Mouse (Mus musculus) liver, embryonic 14.5 days (tissue): ENCODE data around the gene Glipr1l3.
A peak's percentile ranks its signal among the peaks of the same experiment; 100 is the strongest.
"Not testable (repeated sequence)": the region's sequence is repeated elsewhere in the genome, so short reads cannot be mapped to it uniquely, and the experiment has no call there.

Experiments
- CTCF ChIP-seq: IDR thresholded peaks from 2 replicates; pipeline ENCODE4 v1.5.1; 2016; ENCODE audit warnings: antibody characterized with exemption, low read depth, control low read depth
- EP300 ChIP-seq: IDR thresholded peaks from 2 replicates; pipeline ENCODE4 v1.6.1; 2016; ENCODE audit warnings: antibody characterized with exemption, low read depth

DNA sequence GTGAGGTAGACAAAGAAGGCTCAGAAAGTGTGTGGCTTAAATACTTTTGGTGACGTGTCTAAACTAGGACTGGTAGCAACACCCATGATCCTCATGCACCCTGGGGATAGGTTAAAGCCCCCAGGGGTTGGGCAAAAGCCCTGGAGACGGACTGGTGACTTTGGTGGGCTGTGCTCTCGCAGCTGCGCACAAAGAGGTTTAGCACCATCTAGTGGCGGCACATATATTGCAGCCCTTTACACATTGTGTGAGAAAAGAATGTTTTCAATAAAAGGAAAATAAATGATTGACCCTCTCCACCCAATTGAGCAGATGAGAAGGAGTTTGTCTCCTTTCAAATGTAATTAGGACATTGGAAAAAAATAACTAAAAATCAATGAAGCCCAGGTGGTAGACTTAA lies 54.3 kb downstream of the Glipr1l3 start:
- peak; percentile 76 for TF ChIP-seq CTCF
- TF ChIP-seq EP300 = not testable (repeated sequence)
